Mouse (Mus musculus): Measurements from ENCODE around the gene Eps8l1. TPM values are rescaled to one million over a fixed set of nuclear protein-coding genes. Genes with fewer than 3 reads are reported as not detected.
"Not testable (repeated sequence)": the region's sequence is repeated elsewhere in the genome, so short reads cannot be mapped to it uniquely, and the experiment has no call there.

Gene Eps8l1
- 1.3 and 2.4 TPM in 2 replicates for polyA plus RNA-seq (2016; fragmentation: Nextera tagmentation; extraction: Ambion mirVana)

- Histone ChIP-seq H3K4me3 (peak within 1 kb of the TSS; percentile 41), H3K36me3 (replicated peaks) (no peaks in the 10 kb centered on the region), H3K4me1 (peaks cover 2% of the 10 kb centered on the region; the same call in 1 of the 2 replicates), H3K9me3 (no peaks in the 10 kb centered on the region), H3K27ac (peak within 1 kb of the TSS; percentile 64), H3K27me3 (ENCODE audit: poor library complexity, severe bottlenecking) (no peaks in the 10 kb centered on the region)
- 72% methylated on average over 14 of the region's 16 CpGs for WGBS
- DNase-seq (ENCODE audit: extremely low spot score, low spot score), result no peak
Observed at GRCm38 (mm10) chr7:4460576-4461434, at the start of gene Eps8l1. Gene Eps8l1 (plus strand): TSS chr7:4460674.

GRCm38 (mm10) chr7:4412406-4412805, 48.1 kb upstream of the Eps8l1 start:
- not testable (repeated sequence) for H3K36me3 ChIP-seq (replicated peaks); H3K27me3 ChIP-seq (ENCODE audit: poor library complexity, severe bottlenecking); H3K27ac ChIP-seq; H3K4me3 ChIP-seq; H3K4me1 ChIP-seq; DNase-seq (ENCODE audit: extremely low spot score, low spot score)
- 97% methylated on average over 15 of the region's 15 CpGs for WGBS
- peaks cover 16% of the 10 kb centered on the region; the same call in 1 of the 2 replicates for H3K9me3 ChIP-seq

GRCm38 (mm10) chr7:4419681-4420080, 40.8 kb upstream of the Eps8l1 start:
- H3K27ac ChIP-seq, result no peak overlapping the region
- no peak overlapping the region for H3K4me3 ChIP-seq
- H3K4me1 ChIP-seq, result no peaks in the 10 kb centered on the region
- 85% methylated on average over 6 of the region's 6 CpGs for WGBS
- no peak for DNase-seq (ENCODE audit: extremely low spot score, low spot score)
- no peaks in the 10 kb centered on the region for H3K27me3 ChIP-seq (ENCODE audit: poor library complexity, severe bottlenecking)
- H3K36me3 ChIP-seq (replicated peaks), result peaks cover 13% of the 10 kb centered on the region
- no peaks in the 10 kb centered on the region for H3K9me3 ChIP-seq

GRCm38 (mm10) chr7:4420230-4420629, 40.2 kb upstream of the Eps8l1 start:
- no peaks in the 10 kb centered on the region for H3K9me3 ChIP-seq
- H3K4me3 ChIP-seq, result no peak overlapping the region
- DNase-seq (ENCODE audit: extremely low spot score, low spot score), result no peak
- no peak overlapping the region for H3K27ac ChIP-seq
- WGBS, result 74% methylated on average over 4 of the region's 4 CpGs
- H3K4me1 ChIP-seq, result no peaks in the 10 kb centered on the region
- H3K36me3 ChIP-seq (replicated peaks), result peaks cover 18% of the 10 kb centered on the region
- H3K27me3 ChIP-seq (ENCODE audit: poor library complexity, severe bottlenecking), result no peaks in the 10 kb centered on the region

- no peaks in the 10 kb centered on the region for H3K4me1 ChIP-seq
- H3K27ac ChIP-seq, result no peak overlapping the region
- peaks cover 3% of the 10 kb centered on the region; the same call in 1 of the 2 replicates for H3K9me3 ChIP-seq
- no peaks in the 10 kb centered on the region for H3K27me3 ChIP-seq (ENCODE audit: poor library complexity, severe bottlenecking)
- H3K4me3 ChIP-seq, result no peak overlapping the region
- WGBS, result 76% methylated on average over 7 of the region's 7 CpGs
- peak; percentile 75 for DNase-seq (ENCODE audit: extremely low spot score, low spot score)
- H3K36me3 ChIP-seq (replicated peaks), result peaks cover 83% of the 10 kb centered on the region
Observed at GRCm38 (mm10) chr7:4427161-4427912, 33.1 kb upstream of the Eps8l1 start.

- no peaks in the 10 kb centered on the region for H3K27me3 ChIP-seq (ENCODE audit: poor library complexity, severe bottlenecking)
- no peaks in the 10 kb centered on the region for H3K4me1 ChIP-seq
- DNase-seq (ENCODE audit: extremely low spot score, low spot score), result peak; percentile 7
- no peak overlapping the region for H3K4me3 ChIP-seq
- H3K9me3 ChIP-seq, result peaks cover 3% of the 10 kb centered on the region; the same call in 1 of the 2 replicates
- H3K27ac ChIP-seq, result no peak overlapping the region
- peaks cover 94% of the 10 kb centered on the region for H3K36me3 ChIP-seq (replicated peaks)
- 94% methylated on average over 9 of the region's 9 CpGs for WGBS
Observed at GRCm38 (mm10) chr7:4430246-4430844, 30.1 kb upstream of the Eps8l1 start.

- Histone ChIP-seq H3K27me3 (ENCODE audit: poor library complexity, severe bottlenecking) (no peaks in the 10 kb centered on the region), H3K27ac (no peak overlapping the region), H3K9me3 (peaks cover 3% of the 10 kb centered on the region; the same call in 1 of the 2 replicates), H3K4me3 (no peak overlapping the region), H3K4me1 (no peaks in the 10 kb centered on the region), H3K36me3 (replicated peaks) (peaks cover 94% of the 10 kb centered on the region)
- peak; percentile 74 for DNase-seq (ENCODE audit: extremely low spot score, low spot score)
- WGBS, result 80% methylated on average over 6 of the region's 6 CpGs
Observed at GRCm38 (mm10) chr7:4431548-4431947, 28.9 kb upstream of the Eps8l1 start.

- peak; percentile 10 for DNase-seq (ENCODE audit: extremely low spot score, low spot score)
- 92% methylated on average over 8 of the region's 8 CpGs for WGBS
- H3K36me3 ChIP-seq (replicated peaks), result peaks cover 96% of the 10 kb centered on the region
- no peak overlapping the region for H3K4me3 ChIP-seq
- no peaks in the 10 kb centered on the region for H3K27me3 ChIP-seq (ENCODE audit: poor library complexity, severe bottlenecking)
- H3K9me3 ChIP-seq, result peaks cover 3% of the 10 kb centered on the region; the same call in 1 of the 2 replicates
- no peak overlapping the region for H3K27ac ChIP-seq
- no peaks in the 10 kb centered on the region for H3K4me1 ChIP-seq
Observed at GRCm38 (mm10) chr7:4432026-4432425, 28.4 kb upstream of the Eps8l1 start.

- Histone ChIP-seq H3K4me3 (no peak overlapping the region), H3K27me3 (ENCODE audit: poor library complexity, severe bottlenecking) (no peaks in the 10 kb centered on the region), H3K27ac (no peak overlapping the region), H3K36me3 (replicated peaks) (peaks cover 96% of the 10 kb centered on the region), H3K4me1 (no peaks in the 10 kb centered on the region), H3K9me3 (no peaks in the 10 kb centered on the region)
- 88% methylated on average over 2 of the region's 2 CpGs for WGBS
- DNase-seq (ENCODE audit: extremely low spot score, low spot score), result no peak
Observed at GRCm38 (mm10) chr7:4437721-4438120, 22.8 kb upstream of the Eps8l1 start.

- peaks cover 84% of the 10 kb centered on the region for H3K36me3 ChIP-seq (replicated peaks)
Observed at GRCm38 (mm10) chr7:4440549-4440948, 19.9 kb upstream of the Eps8l1 start.

GRCm38 (mm10) chr7:4445216-4445791, 15.2 kb upstream of the Eps8l1 start, which contains the start of gene Rdh13:
Gene Rdh13 (minus strand): TSS chr7:4445649.
- no peaks in the 10 kb centered on the region for H3K27me3 ChIP-seq (ENCODE audit: poor library complexity, severe bottlenecking)
- peaks cover 40% of the 10 kb centered on the region for H3K36me3 ChIP-seq (replicated peaks)
- H3K4me3 ChIP-seq, result peak within 1 kb of the TSS; percentile 80
- no peaks in the 10 kb centered on the region for H3K9me3 ChIP-seq
- peak within 1 kb of the TSS; percentile 89 for H3K27ac ChIP-seq
- H3K4me1 ChIP-seq, result peaks cover 19% of the 10 kb centered on the region
- peak; percentile 89 for DNase-seq (ENCODE audit: extremely low spot score, low spot score)
- under 1% methylated on average over 35 of the region's 35 CpGs for WGBS

More at GRCm38 (mm10) chr7:4440549-4440948, 19.9 kb upstream of the Eps8l1 start:
- no peaks in the 10 kb centered on the region for H3K27me3 ChIP-seq (ENCODE audit: poor library complexity, severe bottlenecking)
- peaks cover 9% of the 10 kb centered on the region for H3K4me1 ChIP-seq
- H3K4me3 ChIP-seq, result no peak overlapping the region
- DNase-seq (ENCODE audit: extremely low spot score, low spot score), result no peak
- WGBS, result 93% methylated on average over 10 of the region's 10 CpGs
- no peak overlapping the region for H3K27ac ChIP-seq
- no peaks in the 10 kb centered on the region for H3K9me3 ChIP-seq

- no peak overlapping the region for H3K4me3 ChIP-seq
- DNase-seq (ENCODE audit: extremely low spot score, low spot score), result no peak
- WGBS, result 0% methylated on average over 1 of the region's 1 CpGs
- H3K4me1 ChIP-seq, result peaks cover 19% of the 10 kb centered on the region
- no peak overlapping the region for H3K27ac ChIP-seq
- H3K27me3 ChIP-seq (ENCODE audit: poor library complexity, severe bottlenecking), result no peaks in the 10 kb centered on the region
- H3K36me3 ChIP-seq (replicated peaks), result peaks cover 22% of the 10 kb centered on the region
- no peaks in the 10 kb centered on the region for H3K9me3 ChIP-seq
Observed at GRCm38 (mm10) chr7:4447138-4447537, 13.3 kb upstream of the Eps8l1 start.
